Mouse (Mus musculus) CD8-positive naive resting alpha-beta T cell, adult 57 days (primary cell): Measurements from ENCODE around the gene Crybb2. TPM values are rescaled to one million over a fixed set of nuclear protein-coding genes. Genes with fewer than 3 reads are reported as not detected.

ENCODE experiments used
- total RNA-seq: library from RNA; stranded (reverse); gene quantifications from one replicate; pipeline ENCODE4 v1.2.4, GENCODE M21; 2023

Crybb2 gene
- total RNA-seq, result not detected

GRCm38 (mm10) chr5:113070017-113070416 lies at the start of gene Crybb2:
Gene Crybb2, minus strand, starts transcription at chr5:113070117.

GRCm38 (mm10) chr5:113081439-113081838 lies 11.5 kb upstream of the Crybb2 start, which contains the start of gene Crybb3:
Gene Crybb3, minus strand, starts transcription at chr5:113081584.

DNA sequence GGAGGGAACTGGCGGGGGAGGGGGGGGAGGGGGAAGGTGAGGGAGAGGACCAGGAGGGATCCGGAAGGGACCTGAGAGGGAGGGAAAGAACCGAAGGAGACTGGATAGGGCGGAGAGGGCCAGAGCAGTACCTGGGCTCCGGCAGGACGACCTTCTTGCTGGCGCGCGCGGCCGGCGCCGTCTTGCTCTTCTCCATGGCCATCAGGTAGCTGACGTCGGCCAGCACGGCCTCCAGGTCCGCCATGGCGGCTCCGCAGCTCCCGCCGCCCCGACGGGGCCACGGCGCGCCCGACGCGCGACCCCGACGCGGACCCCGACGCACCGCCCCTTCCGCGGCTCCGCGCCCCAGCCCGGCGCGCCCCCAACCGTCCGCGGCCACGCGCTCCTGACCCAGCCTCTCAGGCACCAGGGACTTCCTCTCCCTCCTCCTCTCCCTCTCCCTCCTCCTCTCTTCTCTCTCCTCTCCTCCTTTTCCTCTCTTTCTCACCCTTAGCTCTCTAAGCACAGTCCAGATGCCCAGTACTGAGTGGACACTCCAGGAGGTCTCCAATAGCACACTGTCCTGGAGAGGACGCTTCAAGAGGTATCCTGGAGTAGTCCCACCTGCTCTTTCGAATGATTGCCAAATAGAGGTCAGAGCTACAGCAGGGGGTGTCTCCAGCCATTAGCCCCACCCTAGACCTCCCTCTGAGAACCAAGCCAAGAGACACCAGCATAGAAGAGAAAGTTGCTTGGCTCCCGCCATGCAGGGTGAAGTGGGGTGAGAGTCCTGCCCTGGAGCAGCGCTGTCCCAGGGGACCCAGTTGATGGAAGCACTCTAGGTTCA lies 54.5 kb downstream of the Crybb2 start, which contains the start of gene Grk3:
TSS of gene Grk3 (minus strand) at position 556 of the 826 bp plus-strand sequence.

Other genes starting within 250 kb of the Crybb2 start
- 0.98 TPM for gene Myo18b, start 173.8 kb downstream of the Crybb2 start, total RNA-seq
- 7.3 TPM for gene Grk3, start 54.3 kb downstream of the Crybb2 start, total RNA-seq
- 0.49 TPM for gene Crybb3, start 11.5 kb upstream of the Crybb2 start, total RNA-seq
- gene 2900026A02Rik, start 151.1 kb upstream of the Crybb2 start, total RNA-seq, result 1.6 TPM
- not detected for gene Tmem211, start 156.8 kb upstream of the Crybb2 start, total RNA-seq
- gene Sgsm1, start 240.7 kb upstream of the Crybb2 start, total RNA-seq, result not detected